Mouse (Mus musculus) stomach, embryonic 16.5 days (tissue): Measurements from ENCODE around the gene Ncapg2. TPM values are rescaled to one million over a fixed set of nuclear protein-coding genes. Genes with fewer than 3 reads are reported as not detected.

Experiments
- ATAC-seq: fragments of 200-750 bp; cut with Nextera tagmentation; 2 replicates; pipeline ENCODE4 v1.8.0; 2017; ENCODE audit warnings: moderate number of reproducible peaks, moderate TSS enrichment; ENCODE audit not compliant: insufficient read depth, low FRiP score
- H3K27ac ChIP-seq: fragments of 300-500 bp; sonication (generic); 2 replicates; pipeline ENCODE4 v1.5.1; 2014; ENCODE audit warnings: low read length
- H3K27me3 ChIP-seq: fragments of 300-500 bp; sonication (generic); 2 replicates; pipeline ENCODE4 v1.6.1; 2014; ENCODE audit warnings: low read length, control low read depth, mixed read lengths; ENCODE audit not compliant: control insufficient read depth, insufficient read depth
- H3K36me3 ChIP-seq: fragments of 300-500 bp; sonication (generic); 2 replicates; pipeline ENCODE4 v1.6.1; 2014; ENCODE audit warnings: low read length; ENCODE audit not compliant: control insufficient read depth, insufficient read depth
- H3K4me1 ChIP-seq: fragments of 300-500 bp; sonication (generic); 2 replicates; pipeline ENCODE4 v1.6.1; 2014; ENCODE audit warnings: low read length, control low read depth, mixed read lengths; ENCODE audit not compliant: control insufficient read depth, insufficient read depth
- H3K4me2 ChIP-seq: fragments of 300-500 bp; sonication (generic); 2 replicates; pipeline ENCODE4 v1.6.1; 2014; ENCODE audit warnings: low read depth, low read length, mixed read lengths
- H3K4me3 ChIP-seq: fragments of 300-500 bp; sonication (generic); replicated peaks from 2 replicates; pipeline ENCODE4 v1.5.1; 2014; ENCODE audit warnings: mild to moderate bottlenecking, low read length
- H3K9ac ChIP-seq: fragments of 300-500 bp; sonication (generic); 2 replicates; pipeline ENCODE4 v1.6.1; 2014; ENCODE audit warnings: low read length
- H3K9me3 ChIP-seq: fragments of 300-500 bp; sonication (generic); replicated peaks from 2 replicates; pipeline ENCODE4 v1.6.1; 2016; ENCODE audit warnings: low read length, control low read depth; ENCODE audit not compliant: control insufficient read depth
- WGBS: fragments of 180-500 bp; shearing (Covaris S2); extraction: QIAGEN DNeasy Blood & Tissue Kit; methylation state at CpG from one replicate; pipeline ENCODE4 v1.1.7; 2014; 5-methylcytosine and 5-hydroxymethylcytosine counted together
- polyA plus RNA-seq: library from polyadenylated mRNA; unstranded; fragments of >200 nt; fragmentation: Nextera tagmentation; extraction: Ambion mirVana; gene quantifications from 2 replicates; pipeline ENCODE4 v1.2.1, GENCODE M21; 2015

Ncapg2 gene
- polyA plus RNA-seq, 1 experiment from 2014 or later: 38.7 TPM

GRCm38 (mm10) chr12:116468348-116468747 lies 63.1 kb downstream of the Ncapg2 start:
- Histone ChIP-seq H3K36me3 (peaks cover 2% of the 10 kb centered on the region), H3K9ac (no peak overlapping the region), H3K27ac (no peak overlapping the region), H3K9me3 (no peaks in the 10 kb centered on the region), H3K4me3 (no peak overlapping the region), H3K4me2 (no peak overlapping the region), H3K27me3 (no peaks in the 10 kb centered on the region), H3K4me1 (no peaks in the 10 kb centered on the region)
- 85% methylated on average over 1 of the region's 1 CpGs for WGBS
- no peak for ATAC-seq

GRCm38 (mm10) chr12:116469096-116469495 lies 63.9 kb downstream of the Ncapg2 start:
- Histone ChIP-seq H3K27ac (no peak overlapping the region), H3K9me3 (no peaks in the 10 kb centered on the region), H3K9ac (no peak overlapping the region), H3K36me3 (peaks cover 2% of the 10 kb centered on the region; the same call in 1 of the 2 replicates), H3K4me3 (no peak overlapping the region), H3K27me3 (no peaks in the 10 kb centered on the region), H3K4me2 (no peak overlapping the region), H3K4me1 (no peaks in the 10 kb centered on the region)
- no peak for ATAC-seq
- WGBS: 88% methylated on average over 3 of the region's 3 CpGs

DNA sequence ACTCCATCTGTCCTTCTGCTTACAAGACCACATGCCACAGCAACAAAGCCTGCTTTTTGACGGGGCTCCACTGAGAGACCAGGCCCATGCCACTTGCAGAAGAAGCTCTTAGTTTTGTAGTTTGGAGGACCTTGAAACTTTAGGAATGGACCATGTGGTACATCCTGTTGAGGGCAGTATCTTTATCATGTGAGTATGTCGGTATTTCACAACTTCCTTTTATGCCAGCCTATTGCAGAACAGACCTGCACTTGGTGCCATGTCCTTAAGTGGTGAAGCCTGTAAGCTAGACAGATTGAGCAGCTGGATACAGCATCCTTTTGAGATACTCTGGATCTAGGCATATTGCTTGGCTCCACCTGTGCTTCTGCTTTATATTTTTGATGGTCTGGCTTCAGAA lies 68.1 kb downstream of the Ncapg2 start:
- H3K9ac ChIP-seq: no peak overlapping the region
- H3K27me3 ChIP-seq: no peaks in the 10 kb centered on the region
- no peak overlapping the region for H3K4me2 ChIP-seq
- H3K27ac ChIP-seq: no peak overlapping the region
- H3K4me3 ChIP-seq: no peak overlapping the region
- ATAC-seq: no peak
- no peaks in the 10 kb centered on the region for H3K4me1 ChIP-seq
- H3K9me3 ChIP-seq: no peaks in the 10 kb centered on the region
- no peaks in the 10 kb centered on the region for H3K36me3 ChIP-seq
- 78% methylated on average over 2 of the region's 2 CpGs for WGBS

- Histone ChIP-seq H3K4me3 (no peak overlapping the region), H3K4me2 (no peak overlapping the region), H3K9me3 (no peaks in the 10 kb centered on the region), H3K4me1 (no peaks in the 10 kb centered on the region), H3K27ac (no peak overlapping the region; the same call in 1 of the 2 replicates), H3K9ac (no peak overlapping the region), H3K36me3 (no peaks in the 10 kb centered on the region), H3K27me3 (no peaks in the 10 kb centered on the region)
- ATAC-seq: no peak
Measured at GRCm38 (mm10) chr12:116473761-116474160, 68.6 kb downstream of the Ncapg2 start.

GRCm38 (mm10) chr12:116474676-116475075 lies 69.5 kb downstream of the Ncapg2 start:
- Histone ChIP-seq H3K4me2 (no peak overlapping the region), H3K27me3 (no peaks in the 10 kb centered on the region), H3K9ac (no peak overlapping the region), H3K36me3 (no peaks in the 10 kb centered on the region), H3K4me3 (no peak overlapping the region), H3K4me1 (no peaks in the 10 kb centered on the region), H3K9me3 (no peaks in the 10 kb centered on the region), H3K27ac (no peak overlapping the region)
- 51% methylated on average over 3 of the region's 3 CpGs for WGBS
- ATAC-seq: no peak

DNA sequence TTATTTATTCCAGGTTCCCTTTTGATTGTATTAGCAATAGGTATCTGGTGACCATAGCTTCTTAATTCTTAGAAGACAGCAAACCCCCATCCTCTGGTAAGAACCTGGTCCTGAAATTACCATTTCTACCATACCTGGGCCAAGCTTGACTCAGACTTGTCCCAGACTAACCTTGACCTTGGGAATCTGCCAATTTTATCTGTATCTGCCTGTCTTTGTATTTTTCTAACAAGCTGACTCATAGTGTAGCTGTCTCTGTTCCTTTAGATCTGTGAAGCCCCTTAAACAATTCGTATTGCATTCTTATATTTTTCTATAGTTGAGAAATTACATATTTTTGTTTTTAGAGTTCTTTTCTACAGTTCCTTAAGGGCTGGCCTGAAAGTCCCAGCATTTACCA lies 73.6 kb downstream of the Ncapg2 start:
- H3K4me2 ChIP-seq: no peak overlapping the region
- H3K27ac ChIP-seq: no peak overlapping the region
- no peak for ATAC-seq
- no peak overlapping the region for H3K4me3 ChIP-seq
- no peaks in the 10 kb centered on the region for H3K9me3 ChIP-seq
- no peaks in the 10 kb centered on the region for H3K36me3 ChIP-seq
- H3K4me1 ChIP-seq: no peaks in the 10 kb centered on the region
- no peak overlapping the region for H3K9ac ChIP-seq
- 56% methylated on average over 1 of the region's 1 CpGs for WGBS
- no peaks in the 10 kb centered on the region for H3K27me3 ChIP-seq

GRCm38 (mm10) chr12:116481921-116482320 lies 76.7 kb downstream of the Ncapg2 start:
- ATAC-seq: no peak
- H3K9ac ChIP-seq: no peak overlapping the region
- H3K9me3 ChIP-seq: no peaks in the 10 kb centered on the region
- no peaks in the 10 kb centered on the region for H3K36me3 ChIP-seq
- H3K27ac ChIP-seq: no peak overlapping the region
- H3K4me2 ChIP-seq: no peak overlapping the region
- H3K4me3 ChIP-seq: no peak overlapping the region
- WGBS: 64% methylated on average over 1 of the region's 1 CpGs
- no peaks in the 10 kb centered on the region for H3K27me3 ChIP-seq
- no peaks in the 10 kb centered on the region for H3K4me1 ChIP-seq

DNA sequence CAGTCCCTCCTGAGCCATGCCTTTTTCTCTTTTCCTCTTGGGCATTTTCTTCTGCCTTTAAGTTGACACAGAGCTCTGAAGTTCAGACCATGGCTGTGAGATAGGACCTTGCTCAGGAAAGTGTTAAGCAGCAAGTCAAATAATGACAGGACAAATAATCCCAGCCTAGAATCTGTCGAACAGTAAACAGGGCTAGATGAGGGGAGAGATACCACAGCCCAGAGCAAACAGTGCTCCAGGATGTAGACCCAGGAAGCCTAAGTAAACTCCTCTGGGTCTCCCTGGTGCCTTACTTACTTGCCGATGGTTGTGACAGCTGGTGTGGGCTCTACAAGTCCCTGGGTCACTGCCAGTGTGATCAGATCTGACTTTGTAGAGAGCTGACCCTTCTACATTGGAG lies 78.4 kb downstream of the Ncapg2 start:
- 0 out of 2 replicates have a peak overlapping the region, but pooled peaks have one; percentile 22 for H3K4me2 ChIP-seq
- H3K9me3 ChIP-seq: no peaks in the 10 kb centered on the region
- H3K4me1 ChIP-seq: no peaks in the 10 kb centered on the region
- H3K36me3 ChIP-seq: no peaks in the 10 kb centered on the region
- H3K4me3 ChIP-seq: no peak overlapping the region
- 34% methylated on average over 2 of the region's 2 CpGs for WGBS
- no peaks in the 10 kb centered on the region for H3K27me3 ChIP-seq
- ATAC-seq: peak; percentile 69
- H3K27ac ChIP-seq: peak overlapping the region; percentile 72
- H3K9ac ChIP-seq: no peak overlapping the region

- Histone ChIP-seq H3K36me3 (no peaks in the 10 kb centered on the region), H3K9ac (no peak overlapping the region), H3K9me3 (no peaks in the 10 kb centered on the region), H3K27me3 (no peaks in the 10 kb centered on the region), H3K27ac (peak overlapping the region; percentile 6; the same call in 1 of the 2 replicates), H3K4me2 (peak overlapping the region; percentile 91), H3K4me3 (peak overlapping the region; percentile 57), H3K4me1 (no peaks in the 10 kb centered on the region)
- no peak for ATAC-seq
- 71% methylated on average over 8 of the region's 8 CpGs for WGBS
Measured at GRCm38 (mm10) chr12:116484991-116485390, 79.8 kb downstream of the Ncapg2 start.
